Mouse (Mus musculus) kidney, postnatal 0 days (tissue): ENCODE measurements at regions not wholly inside any gene's neighbourhood (a gene's known extent, or its start where the extent isn't known, plus 50 kb on each side); places are given as distances from the start of the nearest gene placed in this dataset.
"Not testable (repeated sequence)": the region's sequence is repeated elsewhere in the genome, so short reads cannot be mapped to it uniquely, and the experiment has no call there.

Experiments used
- ATAC-seq: fragments of 200-750 bp; cut with Nextera tagmentation; replicated peaks from 2 replicates; pipeline ENCODE4 v1.8.0; 2017; ENCODE audit warnings: low read depth, moderate number of reproducible peaks, moderate TSS enrichment, moderate library complexity; ENCODE audit not compliant: low FRiP score
- DNase-seq: peaks from one replicate; pipeline ENCODE4 v3.0.0-alpha.2; 2016; ENCODE audit warnings: low spot score
- H3K27ac ChIP-seq: fragments of 300-500 bp; sonication (generic); 2 replicates; pipeline ENCODE4 v1.5.1; 2014; ENCODE audit warnings: mild to moderate bottlenecking
- H3K27me3 ChIP-seq: fragments of 300-500 bp; sonication (generic); 2 replicates; pipeline ENCODE4 v1.6.1; 2014; ENCODE audit warnings: low read length, mixed read lengths; ENCODE audit not compliant: insufficient read depth
- H3K36me3 ChIP-seq: fragments of 300-500 bp; sonication (generic); 2 replicates; pipeline ENCODE4 v1.6.1; 2014; ENCODE audit warnings: low read length, mixed read lengths; ENCODE audit not compliant: insufficient read depth
- H3K4me1 ChIP-seq: fragments of 300-500 bp; sonication (generic); replicated peaks from 2 replicates; pipeline ENCODE4 v1.6.1; 2014; ENCODE audit warnings: antibody characterized with exemption, low read length, mixed read lengths; ENCODE audit not compliant: insufficient read depth
- H3K4me2 ChIP-seq: fragments of 300-500 bp; sonication (generic); 2 replicates; pipeline ENCODE4 v1.6.1; 2014; ENCODE audit warnings: mild to moderate bottlenecking, low read length, moderate library complexity, mixed read lengths
- H3K4me3 ChIP-seq: fragments of 300-500 bp; sonication (generic); replicated peaks from 2 replicates; pipeline ENCODE4 v1.5.1; 2014; ENCODE audit warnings: low read depth, low read length
- H3K9ac ChIP-seq: fragments of 300-500 bp; sonication (generic); 2 replicates; pipeline ENCODE4 v1.6.1; 2014; ENCODE audit warnings: low read depth, low read length
- H3K9me3 ChIP-seq: fragments of 300-500 bp; sonication (generic); replicated peaks from 2 replicates; pipeline ENCODE4 v1.6.1; 2016; ENCODE audit warnings: low read length, inconsistent platforms, mixed read lengths
- CTCF ChIP-seq: IDR thresholded peaks from 2 replicates; pipeline ENCODE4 v1.5.1; 2016; ENCODE audit warnings: antibody characterized with exemption, low read depth, mild to moderate bottlenecking, moderate library complexity
- WGBS: fragments of 180-500 bp; shearing (Covaris S2); extraction: QIAGEN DNeasy Blood & Tissue Kit; methylation state at CpG from one replicate; pipeline ENCODE4 v1.1.7; 2014; 5-methylcytosine and 5-hydroxymethylcytosine counted together

DNA sequence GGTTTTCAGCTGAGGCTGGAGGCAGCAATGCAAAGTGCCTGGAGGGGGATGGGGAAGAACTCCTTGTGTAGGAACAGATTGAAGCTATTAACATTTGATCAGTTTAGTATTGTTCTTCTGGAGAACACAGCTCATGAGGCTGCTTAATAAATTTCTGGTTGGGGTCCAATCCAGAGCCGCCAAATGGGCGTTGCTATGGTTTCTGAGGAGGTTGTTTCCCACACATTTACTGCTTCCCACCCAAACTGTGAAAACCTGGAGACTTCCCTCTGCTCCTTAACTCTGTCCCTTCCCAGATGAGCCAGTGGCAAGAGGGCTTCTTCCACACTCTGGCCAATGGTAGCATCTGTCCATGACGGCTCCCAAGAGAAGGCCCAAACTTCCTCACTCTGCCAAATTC lies 113.2 kb upstream of the Klf4 start:
- Histone ChIP-seq H3K27ac (no peak overlapping the region), H3K4me2 (no peak overlapping the region), H3K9me3 (no peaks in the 10 kb centered on the region), H3K36me3 (no peaks in the 10 kb centered on the region), H3K9ac (no peak overlapping the region), H3K4me1 (peaks cover 3% of the 10 kb centered on the region; the same call in 1 of the 2 replicates), H3K27me3 (no peaks in the 10 kb centered on the region), H3K4me3 (no peak overlapping the region)
- WGBS, result 56% methylated on average over 3 of the region's 3 CpGs
- ATAC-seq (no peak), DNase-seq (no peak)
- TF ChIP-seq CTCF, result no peak

DNA sequence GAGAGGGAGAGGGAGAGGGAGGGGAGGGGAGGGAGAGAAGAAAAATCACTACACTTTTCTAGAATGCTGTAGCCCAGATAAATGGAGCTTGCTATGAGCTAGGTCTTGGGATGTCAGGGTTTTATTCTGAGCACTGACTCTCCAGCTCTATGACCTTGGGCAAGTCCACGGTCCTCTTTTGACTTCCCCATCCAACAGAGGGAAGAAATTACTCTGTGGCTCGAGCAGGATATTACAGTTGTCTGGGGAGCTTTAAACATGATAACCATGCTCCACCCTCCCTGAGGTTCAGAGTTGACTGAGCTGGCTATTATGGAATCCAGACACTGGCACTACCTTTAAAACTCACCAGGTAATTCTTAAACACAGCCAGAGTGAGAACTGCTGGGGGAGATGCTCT lies 112.6 kb upstream of the Klf4 start:
- Histone ChIP-seq H3K4me2 (no peak overlapping the region), H3K9ac (no peak overlapping the region), H3K27me3 (no peaks in the 10 kb centered on the region), H3K4me3 (no peak overlapping the region), H3K4me1 (no peaks in the 10 kb centered on the region), H3K36me3 (no peaks in the 10 kb centered on the region), H3K9me3 (no peaks in the 10 kb centered on the region), H3K27ac (no peak overlapping the region)
- 65% methylated on average over 2 of the region's 2 CpGs for WGBS
- TF ChIP-seq CTCF, result no peak
- DNase-seq, result no peak
- no peak for ATAC-seq

DNA sequence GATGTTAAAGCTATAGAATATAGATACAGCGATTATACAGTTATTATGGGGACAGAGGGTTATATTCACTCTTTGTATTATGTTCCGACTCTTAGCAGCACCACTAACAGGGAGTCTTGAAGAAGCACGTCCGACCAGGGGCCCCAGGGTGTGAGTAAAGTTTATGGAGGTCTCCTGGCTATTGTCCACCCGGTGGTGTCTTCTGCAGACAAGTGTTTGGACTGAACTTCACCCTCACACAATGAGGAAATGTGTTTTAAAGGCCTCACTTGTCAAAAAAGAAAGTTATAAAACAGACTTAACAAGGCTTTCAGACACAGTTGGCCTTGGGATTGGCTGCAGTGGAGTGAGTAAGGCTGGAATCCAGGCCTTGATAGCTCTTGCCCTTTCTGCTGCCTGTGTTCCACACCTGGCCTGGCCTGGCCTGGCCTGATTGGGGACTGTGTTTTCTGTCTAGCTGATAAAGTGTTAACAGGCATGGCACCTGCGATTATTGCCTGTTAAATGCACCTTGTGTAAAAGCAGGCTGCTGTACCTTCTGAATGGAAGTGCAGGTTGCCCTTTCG lies 102.8 kb upstream of the Klf4 start:
- no peak overlapping the region for H3K4me3 ChIP-seq
- no peak overlapping the region for H3K4me2 ChIP-seq
- no peaks in the 10 kb centered on the region for H3K27me3 ChIP-seq
- no peak overlapping the region for H3K9ac ChIP-seq
- no peak for TF ChIP-seq CTCF
- H3K4me1 ChIP-seq, result no peaks in the 10 kb centered on the region
- ATAC-seq (no peak), DNase-seq (no peak)
- WGBS, result 84% methylated on average over 7 of the region's 7 CpGs
- no peak overlapping the region for H3K27ac ChIP-seq
- no peaks in the 10 kb centered on the region for H3K36me3 ChIP-seq
- H3K9me3 ChIP-seq, result no peaks in the 10 kb centered on the region

DNA sequence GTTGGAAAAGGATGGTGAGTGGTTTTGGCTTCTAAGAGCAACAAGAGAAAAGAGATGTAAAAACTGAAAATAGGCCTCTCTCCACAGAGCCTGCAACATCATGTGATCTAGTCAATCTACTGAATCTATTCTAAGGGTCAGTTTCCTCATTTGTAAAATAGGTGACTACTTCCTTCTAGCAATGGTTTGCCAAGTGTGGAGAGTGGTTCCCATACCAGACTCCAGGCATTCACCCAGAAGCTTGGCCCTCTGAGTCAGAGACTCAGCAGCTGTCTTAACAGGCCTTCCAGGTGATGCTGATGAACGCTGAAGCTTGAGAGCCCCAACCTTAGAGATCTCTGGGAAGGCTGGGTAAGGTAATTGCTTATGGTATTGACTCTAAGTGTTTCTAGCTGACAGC lies 98.9 kb upstream of the Klf4 start:
- Histone ChIP-seq H3K4me1 (no peaks in the 10 kb centered on the region), H3K27ac (no peak overlapping the region), H3K9ac (no peak overlapping the region), H3K4me2 (no peak overlapping the region), H3K36me3 (no peaks in the 10 kb centered on the region), H3K9me3 (no peaks in the 10 kb centered on the region), H3K27me3 (no peaks in the 10 kb centered on the region), H3K4me3 (no peak overlapping the region)
- DNase-seq (no peak), ATAC-seq (no peak)
- TF ChIP-seq CTCF, result no peak
- WGBS, result 91% methylated on average over 1 of the region's 1 CpGs

DNA sequence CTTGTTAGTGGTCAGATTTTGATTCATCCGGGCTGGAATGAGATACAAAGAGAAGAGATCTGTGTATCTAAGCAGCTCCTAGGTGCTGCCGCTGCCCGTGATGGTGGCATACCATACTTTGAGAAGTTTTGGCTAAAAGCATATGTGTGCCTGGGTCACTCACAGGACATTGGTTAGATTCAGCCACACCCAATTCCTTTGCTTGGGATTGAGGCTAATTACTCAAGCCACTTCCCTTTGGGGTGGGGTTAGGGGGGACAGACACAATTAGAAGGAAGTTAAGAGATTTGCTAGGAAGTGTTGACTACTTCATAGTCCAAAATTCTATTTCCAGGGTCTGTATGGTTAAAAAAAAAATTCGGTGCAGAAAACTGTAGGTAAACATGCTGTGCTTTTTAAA lies 97.9 kb upstream of the Klf4 start:
- not testable (repeated sequence) for H3K27me3 ChIP-seq, DNase-seq, H3K9ac ChIP-seq, H3K27ac ChIP-seq, ATAC-seq, H3K9me3 ChIP-seq, H3K4me3 ChIP-seq, H3K36me3 ChIP-seq, H3K4me2 ChIP-seq, H3K4me1 ChIP-seq
- 73% methylated on average over 4 of the region's 4 CpGs for WGBS

DNA sequence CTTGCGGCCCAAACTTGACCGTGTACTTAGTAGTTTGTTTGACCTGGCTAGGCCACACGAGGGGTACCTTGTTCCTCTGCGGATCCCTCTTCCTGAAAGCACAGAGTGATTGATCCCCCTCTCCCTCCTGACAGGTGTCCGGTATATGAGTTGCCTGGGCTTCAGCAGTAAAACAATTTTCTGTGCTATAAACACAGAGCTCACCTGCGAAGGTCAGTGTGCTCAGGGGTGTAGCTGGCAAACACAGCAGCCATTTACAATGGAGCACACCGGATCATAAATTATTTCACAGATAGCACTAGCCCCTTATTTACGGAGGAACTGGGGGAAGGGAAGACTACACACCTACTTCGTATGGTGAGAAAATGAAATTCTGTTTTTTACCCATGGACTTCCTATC lies 92.5 kb upstream of the Klf4 start:
- WGBS, result 88% methylated on average over 9 of the region's 9 CpGs
- DNase-seq, result no peak
- Histone ChIP-seq H3K4me1 (no peaks in the 10 kb centered on the region), H3K27me3 (no peaks in the 10 kb centered on the region), H3K9ac (no peak overlapping the region), H3K4me2 (no peak overlapping the region), H3K9me3 (no peaks in the 10 kb centered on the region), H3K36me3 (no peaks in the 10 kb centered on the region), H3K27ac (no peak overlapping the region), H3K4me3 (no peak overlapping the region)
- no peak for ATAC-seq
- TF ChIP-seq CTCF, result no peak

DNA sequence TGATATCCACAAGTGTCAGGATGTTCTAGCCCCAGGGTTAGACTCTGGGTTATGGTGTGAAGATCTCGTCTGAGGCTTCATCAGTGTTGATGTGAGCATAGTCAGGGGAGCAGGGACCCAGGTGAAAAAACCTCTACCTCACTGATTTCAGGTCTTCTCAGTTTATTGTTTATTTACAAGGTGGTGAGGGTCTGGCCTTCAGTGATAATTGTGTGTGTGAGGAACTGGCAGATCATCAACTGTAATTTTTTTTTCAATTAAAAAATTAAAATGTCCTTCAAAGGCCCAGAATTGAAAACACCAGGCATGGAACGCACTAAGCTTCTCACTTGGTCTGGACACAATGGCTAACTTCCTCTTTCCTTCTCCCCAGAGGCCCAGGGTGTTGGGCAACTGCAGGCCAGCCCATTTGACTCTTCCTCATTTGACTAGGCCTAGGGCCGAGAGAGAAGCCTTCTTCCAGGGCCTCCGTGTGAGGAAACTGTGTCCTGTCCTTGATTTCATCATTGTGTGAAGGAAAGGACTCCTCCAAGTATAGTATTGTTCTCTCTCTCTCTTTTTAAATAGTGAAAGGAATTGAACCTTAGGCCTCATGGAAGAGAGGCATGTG lies 91.0 kb upstream of the Klf4 start:
- no peak for TF ChIP-seq CTCF
- whole genome bisulfite sequencing, result 73% methylated on average over 4 of the region's 4 CpGs
- DNase-seq, result no peak

More for the DNA sequence above, 91.0 kb upstream of the Klf4 start:
- ATAC-seq, result no peak
- Histone ChIP-seq H3K9me3 (no peaks in the 10 kb centered on the region), H3K36me3 (no peaks in the 10 kb centered on the region), H3K4me2 (no peak overlapping the region), H3K4me3 (no peak overlapping the region), H3K27me3 (no peaks in the 10 kb centered on the region), H3K27ac (no peak overlapping the region), H3K9ac (no peak overlapping the region), H3K4me1 (no peaks in the 10 kb centered on the region)
